Mouse (Mus musculus): ENCODE results near the gene B3gnt7. TPM values are rescaled to one million over a fixed set of nuclear protein-coding genes. Genes with fewer than 3 reads are reported as not detected.
A peak's percentile ranks its signal among the peaks of the same experiment; 100 is the strongest.

B3gnt7 gene
- polyA plus RNA-seq, 1 experiment from 2014 or later, result 8.9 TPM

Small RNAs within 50 kb of the gene (microRNA-seq; reads per million reads assigned to microRNA genes)
- gene mmu-mir-3535 (ENCODE audit: borderline number of aligned reads), result 248 reads per million, percentile 58 among the genes with 10 or more reads in this experiment

Other genes starting within 250 kb of the B3gnt7 start
- 196 and 223 TPM in 2 replicates for gene Psmd1, start 238.4 kb upstream of the B3gnt7 start, polyA plus RNA-seq (2014; fragmentation: Nextera tagmentation; extraction: Ambion mirVana)
- 0.23 and 0.26 TPM in 2 replicates for gene Htr2b, start 190.9 kb upstream of the B3gnt7 start, polyA plus RNA-seq (2014; fragmentation: Nextera tagmentation; extraction: Ambion mirVana)
- gene Gm21972, start 169.2 kb upstream of the B3gnt7 start, polyA plus RNA-seq (2014; fragmentation: Nextera tagmentation; extraction: Ambion mirVana), result not detected in 2 replicates
- 20.9 and 28.7 TPM in 2 replicates for gene Armc9, start 148.1 kb upstream of the B3gnt7 start, polyA plus RNA-seq (2014; fragmentation: Nextera tagmentation; extraction: Ambion mirVana)
- 828 and 901 TPM in 2 replicates for gene Ncl, start 56.6 kb downstream of the B3gnt7 start, polyA plus RNA-seq (2014; fragmentation: Nextera tagmentation; extraction: Ambion mirVana)
- not detected in 2 replicates for gene Nmur1, start 123.4 kb downstream of the B3gnt7 start, polyA plus RNA-seq (2014; fragmentation: Nextera tagmentation; extraction: Ambion mirVana)
- gene Tex44, start 123.5 kb downstream of the B3gnt7 start, polyA plus RNA-seq (2014; fragmentation: Nextera tagmentation; extraction: Ambion mirVana), result not detected in 2 replicates
- 2,666 and 2,805 TPM in 2 replicates for gene Ptma, start 223.9 kb downstream of the B3gnt7 start, polyA plus RNA-seq (2014; fragmentation: Nextera tagmentation; extraction: Ambion mirVana)